Mouse (Mus musculus) layer of hippocampus, adult 9-10 months (tissue): ENCODE results near the gene Uba52.
"Not testable (repeated sequence)": the region's sequence is repeated elsewhere in the genome, so short reads cannot be mapped to it uniquely, and the experiment has no call there.

Experiments
- DNase-seq: peaks from one replicate; pipeline ENCODE4 v3.0.0; 2022; ENCODE audit warnings: low spot score

Gene Uba52

DNA sequence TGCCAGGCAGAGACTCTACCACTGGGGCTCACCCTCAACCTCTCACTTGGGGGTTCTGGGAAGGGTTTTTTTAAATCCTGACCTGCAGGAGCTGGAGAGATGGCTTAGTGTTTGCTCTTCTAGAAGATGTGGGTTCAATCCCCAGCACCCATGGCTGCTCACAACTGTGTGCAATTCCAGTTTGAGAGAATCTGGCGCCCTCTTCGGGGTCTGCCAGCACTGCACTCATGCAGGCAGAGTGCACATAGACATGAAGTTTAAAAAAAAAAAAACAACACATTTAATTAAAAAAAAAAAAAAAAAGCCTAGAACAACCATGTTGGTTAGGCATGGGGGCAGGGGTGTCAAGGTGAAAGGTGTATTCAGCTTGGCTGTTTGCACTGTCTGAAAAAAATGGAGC is 19.7 kb upstream of the Uba52 start:
- DNase-seq, result no peak

DNA sequence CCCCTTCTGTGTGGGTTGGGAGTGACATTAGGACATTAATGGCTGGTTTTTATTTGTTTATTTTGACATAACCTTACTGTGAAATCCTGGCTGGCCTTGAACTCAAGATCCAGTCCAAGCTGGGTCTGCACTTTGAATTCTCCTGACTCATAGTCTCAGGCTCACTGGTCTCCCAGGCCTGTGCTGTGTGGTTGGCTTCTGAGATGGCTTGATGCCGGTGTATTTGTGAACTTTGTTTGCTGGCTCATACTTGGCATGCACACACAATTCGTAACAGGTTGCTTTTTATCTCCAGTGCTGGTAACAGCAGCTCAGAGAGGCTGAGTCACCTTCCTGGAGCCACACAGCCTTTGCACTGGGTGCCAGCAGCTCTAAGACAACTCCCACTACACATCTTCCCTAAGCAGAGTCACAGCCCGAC is 19.1 kb upstream of the Uba52 start:
- DNase-seq, result no peak

DNA sequence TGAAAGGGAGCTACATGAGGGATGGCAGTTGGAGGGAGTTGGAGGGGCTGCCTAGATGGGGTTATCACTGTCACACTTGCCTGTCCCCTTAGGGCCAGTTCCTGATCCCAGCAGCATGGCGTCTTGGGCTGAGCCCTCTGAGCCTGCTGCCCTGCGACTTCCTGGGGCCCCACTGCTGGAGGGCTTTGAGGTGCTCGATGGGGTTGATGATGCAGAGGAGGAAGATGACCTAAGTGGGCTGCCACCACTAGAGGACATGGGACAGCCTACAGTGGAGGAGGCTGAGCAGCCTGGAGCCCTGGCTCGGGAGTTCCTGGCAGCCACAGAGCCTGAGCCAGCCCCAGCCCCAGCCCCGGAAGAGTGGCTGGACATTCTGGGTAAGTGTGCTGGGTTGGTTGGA is 18.7 kb upstream of the Uba52 start:
- no peak for DNase-seq

DNA sequence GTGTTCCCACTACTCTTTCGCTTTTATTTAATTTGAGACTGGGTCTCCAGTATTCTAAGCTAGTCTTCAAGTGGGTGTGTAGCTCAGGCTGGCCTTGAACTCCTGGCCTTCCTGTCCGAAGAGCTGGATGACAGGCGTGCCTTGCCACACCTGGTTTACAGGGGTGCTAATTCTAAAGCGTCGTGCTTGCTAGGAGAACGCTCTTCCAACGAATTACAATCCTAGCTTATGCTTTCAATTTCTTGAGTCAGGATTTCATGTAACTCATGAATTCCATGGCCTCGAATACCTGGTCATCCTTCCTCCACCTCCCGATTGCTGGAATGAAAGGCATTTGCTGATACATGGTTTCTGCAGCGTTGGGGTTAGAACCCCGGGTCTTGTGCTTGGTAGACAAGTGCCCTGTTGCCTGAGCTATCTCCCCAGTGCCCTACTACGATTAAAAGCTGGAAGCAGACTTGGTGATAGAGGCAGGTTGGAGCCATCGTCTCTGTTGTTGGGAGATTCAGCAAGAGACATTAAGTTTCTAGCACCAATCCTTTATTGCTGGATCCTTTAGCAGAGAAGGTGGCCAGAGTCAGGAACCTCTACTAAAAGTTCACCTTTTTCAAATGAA is 17.7 kb upstream of the Uba52 start:
- DNase-seq, result no peak

DNA sequence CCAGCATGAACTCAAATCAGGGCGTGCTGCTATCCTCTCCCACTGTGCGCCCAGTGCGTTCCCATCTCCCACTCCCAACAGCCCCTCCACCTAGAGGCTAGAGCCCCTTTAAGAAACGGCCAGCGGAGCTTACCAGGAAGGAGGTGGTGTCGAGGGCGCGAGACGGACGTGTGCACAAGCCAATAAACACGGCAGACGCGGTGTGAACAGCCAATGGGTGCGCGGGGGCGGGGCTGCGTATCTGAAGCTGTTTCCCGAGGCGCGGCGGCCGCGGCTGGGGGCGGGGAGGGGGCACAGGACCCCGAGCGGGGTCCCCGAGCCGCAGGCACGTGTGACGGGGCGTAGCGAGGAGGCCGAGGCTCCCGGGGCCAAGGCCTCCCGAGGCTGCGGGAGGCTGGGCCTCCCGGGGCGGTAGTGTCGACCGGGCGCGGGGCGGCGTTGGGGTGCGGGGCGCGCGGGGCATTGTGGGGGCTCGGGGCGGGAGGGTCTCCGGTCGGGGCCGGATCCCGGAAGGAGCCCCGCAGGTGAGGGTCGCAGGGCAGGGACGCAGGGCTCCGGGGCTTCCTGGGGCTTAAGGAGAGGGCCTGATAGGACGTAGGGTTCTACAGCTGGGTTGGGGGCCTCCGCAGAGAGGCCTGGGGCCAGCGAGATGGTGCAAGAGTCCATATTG is 17.0 kb upstream of the Uba52 start, which contains the start of the genes Fkbp8 and Kxd1:
Gene Fkbp8 (plus strand): TSS at position 213 of the 670 bp plus-strand sequence.
Gene Kxd1 (minus strand): TSS at position 445 of the 670 bp plus-strand sequence.
- DNase-seq, result peak; percentile 100

DNA sequence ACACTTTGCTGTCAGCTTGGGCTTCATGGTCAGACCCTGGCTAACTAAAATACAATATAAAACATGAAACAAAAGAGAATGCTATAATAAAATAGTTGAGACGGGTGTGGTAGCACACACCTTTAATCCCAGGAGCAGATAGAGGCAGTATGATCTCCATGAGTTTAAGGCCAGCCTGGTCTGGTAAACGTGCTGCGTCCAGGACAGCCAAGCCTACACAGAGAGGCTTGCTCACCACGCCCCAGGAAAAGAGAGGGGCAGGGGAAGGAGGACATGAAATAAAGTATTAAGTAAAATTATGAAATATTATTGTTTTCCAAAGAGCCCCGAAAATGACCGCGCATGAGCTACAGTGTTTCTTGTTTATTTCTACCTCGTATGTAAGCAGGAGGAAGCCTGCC is 16.5 kb upstream of the Uba52 start:
- DNase-seq, result no peak

DNA sequence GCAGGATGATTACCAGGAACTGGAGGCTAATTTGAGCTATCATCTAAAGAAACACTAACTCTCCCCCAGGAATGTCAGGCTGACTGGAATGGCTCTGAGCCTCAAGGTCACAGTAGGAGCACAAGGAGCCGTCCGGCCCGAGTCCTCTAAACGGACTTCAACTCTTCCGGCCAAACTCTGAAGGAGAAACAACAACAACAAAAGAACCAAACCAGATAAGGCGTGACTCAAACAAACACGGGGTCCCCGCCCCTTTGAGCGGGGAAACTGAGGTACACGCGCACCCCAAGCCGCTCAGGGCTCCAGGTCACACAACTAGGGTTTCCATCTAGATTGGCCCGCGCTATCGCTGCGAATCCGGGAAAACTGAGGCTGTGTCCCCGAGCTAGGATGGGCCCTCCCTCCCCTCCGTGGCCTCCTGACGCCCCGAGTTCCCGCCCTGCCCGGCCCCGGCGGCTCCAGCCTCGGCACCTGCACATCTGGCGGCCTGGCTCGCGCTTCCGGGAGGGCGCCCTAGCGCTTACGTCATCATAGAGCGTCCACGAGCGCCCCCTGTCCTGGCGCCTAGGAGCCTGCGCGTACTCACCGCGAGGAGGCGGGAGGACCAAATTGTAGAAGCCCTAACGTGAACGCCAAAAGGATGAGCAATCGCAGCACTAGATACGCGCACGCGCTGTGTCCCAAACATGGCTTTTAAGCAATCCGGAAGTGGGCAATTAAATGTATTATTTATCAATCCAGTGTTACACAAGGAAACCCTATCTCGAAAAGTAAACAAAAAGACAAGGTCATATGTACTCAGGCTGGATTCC is 12.2 kb upstream of the Uba52 start:
- peak; percentile 89 for DNase-seq

DNA sequence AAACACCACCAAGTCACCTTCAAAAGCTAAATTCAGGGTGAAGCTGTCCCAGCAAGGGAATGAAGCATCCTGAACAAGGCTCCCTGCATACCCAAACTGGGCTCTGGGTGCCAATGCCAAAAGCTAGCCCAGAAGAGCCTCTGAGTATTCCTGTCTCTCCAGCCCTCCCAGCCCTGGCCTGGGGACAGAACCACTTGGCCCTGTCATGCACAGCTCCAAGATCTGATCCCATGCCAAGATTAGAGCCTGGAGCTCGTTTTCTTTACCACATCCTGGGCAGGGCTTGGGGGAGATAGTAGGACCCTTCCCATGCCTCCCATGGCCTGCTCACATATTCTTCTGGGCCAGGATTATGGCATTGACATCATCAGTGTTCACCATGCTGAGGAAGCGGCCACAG is 9.0 kb upstream of the Uba52 start:
- no peak for DNase-seq

DNA sequence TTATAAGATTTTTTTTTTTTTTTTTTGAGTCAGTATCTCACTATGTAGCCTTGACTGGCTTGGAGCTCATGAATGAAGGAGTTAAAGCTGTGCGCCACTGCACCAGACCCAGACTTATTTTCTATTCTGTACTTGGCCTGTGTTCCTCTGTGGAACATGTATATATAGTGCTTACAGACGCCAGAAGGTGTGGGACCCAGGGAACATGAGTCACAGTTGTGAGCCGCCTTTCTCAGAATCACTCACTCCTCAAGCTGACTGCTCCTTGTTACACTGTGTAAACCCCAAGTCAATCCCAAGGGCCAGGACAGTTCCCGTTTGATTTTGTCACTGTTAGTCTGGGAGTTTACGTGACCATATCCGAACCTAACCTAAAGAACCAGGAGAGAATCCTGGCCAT is 8.4 kb upstream of the Uba52 start:
- no peak for DNase-seq

DNA sequence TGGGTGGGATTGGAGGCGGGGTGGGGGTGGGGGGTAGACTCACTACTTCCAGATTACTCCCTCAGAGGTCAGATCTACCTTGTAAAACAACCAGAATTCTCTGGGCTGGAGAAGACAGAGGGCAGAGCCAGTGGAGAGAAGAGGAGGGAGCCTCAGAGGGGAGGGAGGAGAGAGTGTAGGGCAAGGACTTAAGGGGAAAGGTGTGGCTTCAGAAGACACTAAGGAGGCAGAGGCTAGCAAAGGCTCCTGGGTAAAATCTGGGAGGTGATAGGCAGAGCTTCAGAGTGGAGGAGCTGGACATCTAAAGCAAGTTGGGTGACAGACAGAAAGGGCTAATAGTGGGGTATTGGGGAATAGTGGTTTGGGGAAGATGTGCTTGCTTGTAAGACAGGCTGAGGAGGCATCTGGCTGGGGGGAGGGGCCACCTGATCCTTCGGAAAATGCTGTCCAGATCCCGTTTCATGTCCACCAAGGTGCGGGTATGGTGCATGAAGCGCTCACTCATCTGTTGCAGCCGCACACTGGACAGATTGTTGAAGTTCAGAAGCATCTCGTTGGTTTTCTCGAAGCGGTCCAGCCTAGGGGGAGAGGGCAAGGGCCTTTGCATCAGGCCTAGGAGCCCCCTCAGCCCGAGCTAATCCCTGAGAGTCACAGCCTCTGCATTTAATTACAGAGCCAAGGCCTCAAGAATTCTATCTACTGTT is 7.5 kb upstream of the Uba52 start:
- DNase-seq, result no peak

DNA sequence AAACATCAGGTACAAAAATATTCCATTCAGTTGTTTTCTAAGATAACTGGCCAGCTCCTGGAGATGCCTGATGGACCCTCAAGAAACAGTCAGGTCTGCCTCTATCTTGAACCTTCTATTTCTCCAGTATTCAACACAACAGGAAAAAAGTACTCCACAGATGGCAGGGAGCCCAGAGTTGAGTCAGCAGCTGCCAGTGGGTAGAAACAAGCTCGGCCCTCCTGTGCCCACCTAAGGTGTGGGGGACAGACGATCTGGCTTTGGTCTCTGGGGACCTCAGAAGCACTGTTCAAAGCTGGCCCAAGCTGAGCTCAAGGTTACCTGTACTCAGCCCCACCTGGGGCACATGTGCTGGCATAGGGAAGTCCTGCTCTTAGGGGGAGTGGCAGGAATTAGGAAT is 2.8 kb upstream of the Uba52 start:
- DNase-seq, result no peak

DNA sequence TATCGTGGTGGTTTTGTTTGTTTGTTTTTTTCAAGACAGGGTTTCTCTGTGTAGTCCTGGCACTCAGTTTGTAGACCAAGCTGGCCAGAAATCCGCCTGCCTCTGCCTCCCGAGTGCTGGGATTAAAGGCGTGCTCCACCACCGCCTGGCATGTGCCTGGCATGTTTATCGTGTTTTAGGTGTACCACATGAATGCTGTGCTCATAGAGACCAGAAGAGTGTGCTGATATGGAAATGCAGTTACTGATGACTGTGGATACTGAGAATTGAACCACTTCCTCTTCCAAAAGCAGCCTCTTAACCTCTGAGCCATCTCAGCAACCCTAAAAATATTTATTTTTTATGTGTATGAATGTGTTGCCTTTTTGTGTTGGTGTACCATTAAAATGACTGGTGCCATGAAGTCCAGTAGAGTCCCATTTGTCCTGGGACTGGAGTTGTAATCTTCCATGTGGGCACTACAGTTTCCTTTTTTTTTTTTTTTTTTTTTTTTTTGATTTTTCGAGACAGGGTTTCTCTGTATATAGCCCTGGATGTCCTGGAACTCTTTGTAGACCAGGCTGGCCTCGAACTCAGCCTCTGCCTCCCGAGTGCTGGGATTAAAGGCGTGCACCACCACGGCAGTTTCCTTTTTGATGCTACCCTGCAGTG is 1.8 kb upstream of the Uba52 start:
- DNase-seq, result no peak

DNA sequence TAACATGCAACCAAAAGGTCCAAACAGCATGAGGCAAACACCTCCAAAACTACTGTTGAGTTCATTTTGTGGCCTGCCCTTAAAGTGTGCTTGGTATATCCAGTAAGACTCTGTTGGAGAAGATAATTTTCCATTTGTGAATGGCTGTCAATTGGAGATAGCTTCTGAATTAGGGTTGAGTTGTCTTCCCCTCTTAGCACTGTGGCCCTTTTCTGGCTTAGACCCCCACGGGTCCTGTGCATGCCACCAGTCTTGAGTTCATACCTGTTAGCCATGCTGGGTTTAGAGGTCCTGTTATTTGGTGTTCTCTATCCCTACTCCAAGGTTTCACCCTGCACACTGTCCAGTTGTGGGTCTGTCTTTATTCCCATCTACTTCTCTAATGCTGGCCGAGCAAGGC is 1.2 kb upstream of the Uba52 start:
- DNase-seq, result no peak

DNA sequence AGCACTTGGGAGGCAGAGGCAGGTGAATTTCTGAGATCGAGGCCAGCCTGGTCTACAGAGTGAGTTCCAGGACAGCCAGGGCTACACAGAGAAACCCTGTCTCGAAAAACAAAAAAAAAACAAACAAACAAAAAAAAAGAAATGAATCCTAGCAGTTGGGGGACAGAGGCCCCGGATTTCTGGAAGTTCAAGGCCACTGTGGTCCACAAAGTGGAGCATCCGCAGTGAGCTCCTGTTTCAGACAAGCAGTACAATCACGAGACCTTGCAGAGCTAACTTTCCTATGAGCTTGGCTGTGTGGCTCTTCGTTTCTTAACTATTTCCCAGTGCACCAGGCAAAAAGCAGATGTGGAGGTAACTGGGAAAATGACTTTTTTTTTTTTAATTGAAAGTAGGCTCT is 573 bp upstream of the Uba52 start:
- not testable (repeated sequence) for DNase-seq

DNA sequence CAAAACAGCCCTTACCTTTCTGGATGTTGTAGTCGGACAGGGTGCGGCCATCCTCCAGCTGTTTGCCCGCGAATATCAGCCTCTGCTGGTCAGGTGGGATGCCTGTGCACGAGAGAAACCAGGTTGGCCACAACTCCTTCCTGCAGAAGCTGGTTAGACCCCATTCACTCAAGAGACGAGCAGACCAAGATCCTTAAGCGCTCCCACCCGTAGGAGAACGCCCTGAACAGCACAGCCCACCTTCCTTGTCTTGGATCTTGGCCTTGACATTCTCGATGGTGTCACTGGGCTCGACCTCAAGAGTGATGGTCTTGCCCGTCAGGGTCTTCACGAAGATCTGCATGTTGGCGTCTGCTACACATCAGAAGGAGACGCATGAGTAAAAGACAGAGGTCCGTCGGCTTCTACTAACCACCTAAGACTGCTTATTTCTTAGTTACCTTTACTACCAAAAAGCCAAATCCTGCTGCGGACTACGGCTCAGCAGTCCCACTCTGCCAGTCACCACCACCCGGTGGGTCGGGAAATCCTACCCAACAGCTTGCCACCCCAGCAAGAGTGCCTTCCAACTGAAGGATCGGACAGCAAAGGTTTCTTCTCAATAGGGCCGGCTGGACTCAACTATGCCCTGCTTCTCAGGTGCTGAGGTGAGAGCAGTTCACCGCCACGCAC is 1.2 kb downstream of the Uba52 start:
- no peak for DNase-seq

DNA sequence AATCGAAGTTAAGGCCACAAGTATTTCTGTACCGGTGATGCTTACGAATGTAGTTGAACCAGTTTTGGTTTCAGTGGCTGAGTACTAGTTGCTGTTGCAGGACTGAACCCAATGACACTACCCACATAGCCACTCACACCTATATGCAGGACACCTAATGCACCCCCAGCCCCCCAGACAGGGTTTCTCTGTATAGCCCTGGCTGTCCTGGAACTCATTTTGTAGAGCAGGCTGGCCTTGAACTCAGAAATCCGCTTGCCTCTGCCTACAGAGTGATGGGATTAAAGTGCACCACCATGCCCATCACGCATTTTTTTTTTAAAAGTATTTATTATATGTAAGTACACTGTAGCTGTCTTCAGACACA is 3.6 kb downstream of the Uba52 start:
- DNase-seq, result no peak

DNA sequence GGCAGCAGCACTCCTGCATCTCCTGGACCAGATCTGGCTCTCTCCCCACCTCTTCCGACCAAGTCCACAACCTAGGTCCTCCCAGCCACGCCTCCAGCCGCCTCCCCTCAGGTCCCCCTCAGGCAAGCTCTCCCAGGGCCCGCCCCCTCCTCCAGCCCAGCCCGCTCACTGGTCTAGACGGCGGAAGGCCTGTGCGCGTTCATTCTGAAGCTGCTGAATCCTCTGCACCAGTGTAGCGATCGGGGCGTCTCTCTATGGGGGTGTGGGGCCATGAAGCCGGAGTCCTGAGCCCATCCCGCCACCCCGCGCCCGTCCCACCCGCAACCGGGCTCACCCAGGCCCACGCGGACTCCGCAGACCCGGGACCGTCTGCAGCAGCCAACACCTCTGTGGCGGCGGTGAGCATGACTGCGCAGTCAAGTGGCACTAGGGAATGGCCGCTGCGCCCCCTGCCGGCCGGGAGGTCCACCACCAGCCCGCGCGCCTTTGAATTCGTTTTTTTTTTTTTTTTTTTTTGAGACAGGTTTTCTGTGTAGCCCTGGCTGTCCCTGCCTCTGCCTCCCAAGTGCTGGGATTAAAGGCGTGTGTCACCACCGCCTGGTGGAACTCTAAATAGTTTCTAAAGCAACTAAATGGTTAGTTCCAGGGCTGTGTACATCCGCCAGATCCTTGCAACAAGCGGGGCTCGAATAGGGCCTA is 4.1 kb downstream of the Uba52 start, which contains the start of gene Rex1bd:
Gene Rex1bd (minus strand): TSS at position 425 of the 699 bp plus-strand sequence.
- DNase-seq, result peak; percentile 82

DNA sequence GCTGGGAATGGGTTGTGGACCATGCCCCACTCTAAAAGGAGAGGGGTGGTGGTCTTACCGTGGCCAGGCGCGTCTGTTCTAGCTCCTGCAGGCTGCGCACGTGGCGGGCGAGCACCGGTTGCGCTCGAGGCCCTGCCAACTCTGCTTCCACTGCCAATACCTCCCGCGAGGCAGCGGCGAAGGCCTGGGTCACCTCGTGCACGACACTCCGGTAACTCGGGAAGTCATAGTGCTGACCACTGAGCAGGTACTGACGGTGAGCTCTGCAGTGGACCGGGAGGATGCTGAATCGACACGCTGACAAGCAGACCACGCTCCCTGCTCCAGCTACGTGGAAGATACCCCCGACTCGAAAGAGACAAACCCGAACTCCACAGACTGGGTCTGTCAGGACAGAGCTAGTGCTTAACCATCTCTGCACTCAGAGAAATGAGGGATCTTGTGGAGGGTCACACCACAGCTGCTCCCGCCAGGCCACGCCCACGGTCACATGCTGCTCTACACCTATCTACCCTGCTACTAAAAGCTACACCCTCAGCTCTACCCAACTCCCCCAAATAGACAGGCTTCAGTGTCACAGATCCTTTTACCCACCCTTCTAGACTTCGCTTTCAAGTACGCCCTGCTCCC is 4.8 kb downstream of the Uba52 start:
- no peak for DNase-seq

DNA sequence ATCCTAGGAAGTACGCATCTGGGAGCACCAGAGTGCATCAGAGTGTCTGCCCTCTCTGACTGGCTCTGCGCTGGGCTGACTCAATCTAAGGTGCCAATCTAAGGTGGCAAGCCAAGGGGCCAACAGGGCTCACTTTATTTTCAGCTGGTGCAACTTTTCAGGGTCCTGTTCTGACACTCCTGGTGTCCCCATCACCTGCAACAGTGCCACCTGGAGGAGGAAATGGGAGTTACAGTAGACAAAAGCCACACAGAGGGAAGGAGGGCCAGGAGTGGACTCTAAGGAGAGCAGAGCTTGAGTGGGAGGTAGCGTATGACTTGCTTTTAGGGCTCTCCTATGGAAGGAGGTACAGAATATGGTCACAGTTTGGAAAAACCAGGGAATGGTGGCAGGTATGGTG is 5.8 kb downstream of the Uba52 start:
- DNase-seq, result peak; percentile 60

DNA sequence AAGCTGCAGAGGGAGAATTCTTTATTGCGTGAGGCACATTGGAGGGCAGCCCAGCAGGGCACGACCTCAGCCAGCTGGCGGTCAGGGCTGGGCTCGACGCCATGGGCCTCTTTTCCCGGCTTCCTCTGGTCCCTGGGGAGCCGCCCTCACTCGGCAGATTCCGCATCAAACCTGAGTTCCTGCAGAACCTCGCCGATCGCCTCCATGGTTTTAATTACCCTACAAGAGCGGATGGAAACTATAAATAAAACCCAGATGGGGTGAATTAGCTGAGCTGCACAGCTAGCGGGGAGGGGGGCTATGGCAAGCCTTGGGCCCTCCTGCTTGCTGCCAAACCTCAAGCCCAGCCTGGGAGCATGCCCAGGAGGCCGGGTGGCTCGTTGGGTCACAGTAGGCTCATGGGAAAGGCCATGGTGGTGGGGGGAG is 6.3 kb downstream of the Uba52 start:
- DNase-seq, result no peak
